Mouse (Mus musculus): ENCODE data around the gene Lancl3.

- no peak for TF ChIP-seq CTCF (IDR thresholded peaks at IDR 0.05)
- no peak for TF ChIP-seq POLR2A (IDR thresholded peaks at IDR 0.05; ENCODE audit: insufficient read depth, low read depth, low read length)
- TF ChIP-seq EP300 (IDR thresholded peaks at IDR 0.05; ENCODE audit: insufficient read depth, low read depth, low read length), result no peak
These were observed 55.2 kb downstream of the Lancl3 start for GRCm38 (mm10) chrX:9254901-9255300.

Data from heart, adult 2 months (tissue).